Mouse (Mus musculus): ENCODE measurements around the gene Lgals2.

- no peak for TF ChIP-seq CTCF (IDR thresholded peaks at IDR 0.05; ENCODE audit: extremely low read depth, insufficient read depth, low read length)
- TF ChIP-seq POLR2A (IDR thresholded peaks at IDR 0.05; ENCODE audit: extremely low read depth, insufficient read depth, low read length), result no peak
Measured at GRCm38 (mm10) chr15:78808980-78809379, 46.3 kb downstream of the Lgals2 start.

Data from cortical plate, adult 2 months (tissue).